Mouse (Mus musculus) forelimb bud, embryonic 11.5 days (tissue): ENCODE data around the gene Magee2.
A peak's percentile ranks its signal among the peaks of the same experiment; 100 is the strongest.
"Not testable (repeated sequence)": the region's sequence is repeated elsewhere in the genome, so short reads cannot be mapped to it uniquely, and the experiment has no call there.

Experiments
- DNase-seq: peaks from one replicate; pipeline ENCODE4 v3.0.0-alpha.2; 2012; ENCODE audit warnings: low read depth, low spot score

Magee2 gene

GRCm38 (mm10) chrX:104856751-104857341, at the start of gene Magee2:
TSS of gene Magee2 (minus strand) at chrX:104857267.
- DNase-seq = peak; percentile 39

GRCm38 (mm10) chrX:104853610-104854009, 3.5 kb downstream of the Magee2 start:
- peak; percentile 4 for DNase-seq

- not testable (repeated sequence) for DNase-seq
These were observed 39.5 kb downstream of the Magee2 start for GRCm38 (mm10) chrX:104817583-104817982.

DNA sequence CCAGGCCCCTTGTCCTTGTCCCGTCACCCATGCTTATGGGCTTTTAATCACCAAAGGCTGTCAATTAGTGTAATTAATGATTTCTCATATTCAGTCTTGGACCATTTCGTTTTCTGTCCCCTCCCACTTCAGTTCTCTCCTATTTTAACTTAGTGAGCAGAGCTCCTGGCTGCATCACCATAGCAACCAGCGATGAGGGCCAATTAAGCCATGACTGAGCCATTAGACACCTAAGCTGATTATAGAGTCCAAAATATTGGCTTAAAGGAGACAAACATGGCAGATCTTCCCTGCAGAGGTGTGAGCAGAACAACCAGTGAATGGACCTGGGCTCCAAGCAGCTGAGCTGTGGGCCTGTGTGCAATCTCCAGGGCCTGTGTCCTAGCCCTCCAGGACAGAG, 40.1 kb downstream of the Magee2 start:
- not testable (repeated sequence) for DNase-seq

- DNase-seq = not testable (repeated sequence)
These were observed 43.4 kb downstream of the Magee2 start for GRCm38 (mm10) chrX:104813704-104814103.
